Mouse (Mus musculus) embryonic facial prominence, embryonic 15.5 days (tissue): ENCODE measurements around the gene Vipr1. TPM values are rescaled to one million over a fixed set of nuclear protein-coding genes. Genes with fewer than 3 reads are reported as not detected.
A peak's percentile ranks its signal among the peaks of the same experiment; 100 is the strongest.

ENCODE experiments used
- ATAC-seq: fragments of 200-750 bp; cut with Nextera tagmentation; 2 replicates; pipeline ENCODE4 v1.8.0; 2017; ENCODE audit warnings: low read depth, moderate TSS enrichment; ENCODE audit not compliant: insufficient number of reproducible peaks, low FRiP score, low TSS enrichment
- H3K27ac ChIP-seq: fragments of 300-500 bp; sonication (generic); replicated peaks from 2 replicates; pipeline ENCODE4 v1.5.1; 2015; ENCODE audit warnings: mild to moderate bottlenecking, inconsistent platforms
- H3K27me3 ChIP-seq: fragments of 300-500 bp; sonication (generic); 2 replicates; pipeline ENCODE4 v1.6.1; 2015; ENCODE audit warnings: inconsistent platforms
- H3K36me3 ChIP-seq: fragments of 300-500 bp; sonication (generic); 2 replicates; pipeline ENCODE4 v1.6.1; 2015; ENCODE audit warnings: mild to moderate bottlenecking, inconsistent platforms
- H3K4me1 ChIP-seq: fragments of 300-500 bp; sonication (generic); 2 replicates; pipeline ENCODE4 v1.6.1; 2015; ENCODE audit warnings: inconsistent platforms
- H3K4me2 ChIP-seq: fragments of 300-500 bp; sonication (generic); replicated peaks from 2 replicates; pipeline ENCODE4 v1.6.1; 2015; ENCODE audit warnings: mild to moderate bottlenecking, inconsistent platforms
- H3K4me3 ChIP-seq: fragments of 300-500 bp; sonication (generic); replicated peaks from 2 replicates; pipeline ENCODE4 v1.5.1; 2015; ENCODE audit warnings: mild to moderate bottlenecking, inconsistent platforms
- H3K9ac ChIP-seq: fragments of 300-500 bp; sonication (generic); 2 replicates; pipeline ENCODE4 v1.6.1; 2015; ENCODE audit warnings: inconsistent platforms
- H3K9me3 ChIP-seq: fragments of 300-500 bp; sonication (generic); replicated peaks from 2 replicates; pipeline ENCODE4 v1.6.1; 2016; ENCODE audit warnings: inconsistent platforms
- WGBS: fragments of 180-500 bp; shearing (Covaris S2); methylation state at CpG from one replicate; pipeline ENCODE4 v1.1.7; 2015; 5-methylcytosine and 5-hydroxymethylcytosine counted together
- polyA plus RNA-seq: library from polyadenylated mRNA; unstranded; fragments of >200 nt; fragmentation: Nextera tagmentation; extraction: Ambion mirVana; gene quantifications from 2 replicates; pipeline ENCODE4 v1.2.1, GENCODE M21; 2015

Gene Vipr1
- polyA plus RNA-seq, 1 experiment from 2014 or later: 0.63 TPM

GRCm38 (mm10) chr9:121679549-121679948, 37.0 kb downstream of the Vipr1 start:
- no peak overlapping the region for H3K4me3 ChIP-seq
- H3K27me3 ChIP-seq: no peaks in the 10 kb centered on the region
- H3K9ac ChIP-seq: no peak overlapping the region
- WGBS: 13% methylated on average over 6 of the region's 6 CpGs
- H3K27ac ChIP-seq: no peak overlapping the region
- peak; percentile 64; the same call in 1 of the 2 replicates for ATAC-seq
- H3K4me1 ChIP-seq: no peaks in the 10 kb centered on the region
- no peak overlapping the region for H3K4me2 ChIP-seq
- no peaks in the 10 kb centered on the region for H3K9me3 ChIP-seq
- H3K36me3 ChIP-seq: peaks cover 15% of the 10 kb centered on the region; the same call in 1 of the 2 replicates

GRCm38 (mm10) chr9:121681191-121681590, 38.7 kb downstream of the Vipr1 start:
- WGBS: 68% methylated on average over 8 of the region's 8 CpGs
- Histone ChIP-seq H3K9ac (no peak overlapping the region), H3K36me3 (peaks cover 28% of the 10 kb centered on the region), H3K9me3 (no peaks in the 10 kb centered on the region), H3K4me3 (no peak overlapping the region), H3K27ac (no peak overlapping the region), H3K27me3 (no peaks in the 10 kb centered on the region), H3K4me1 (no peaks in the 10 kb centered on the region), H3K4me2 (no peak overlapping the region)
- ATAC-seq: no peak

DNA sequence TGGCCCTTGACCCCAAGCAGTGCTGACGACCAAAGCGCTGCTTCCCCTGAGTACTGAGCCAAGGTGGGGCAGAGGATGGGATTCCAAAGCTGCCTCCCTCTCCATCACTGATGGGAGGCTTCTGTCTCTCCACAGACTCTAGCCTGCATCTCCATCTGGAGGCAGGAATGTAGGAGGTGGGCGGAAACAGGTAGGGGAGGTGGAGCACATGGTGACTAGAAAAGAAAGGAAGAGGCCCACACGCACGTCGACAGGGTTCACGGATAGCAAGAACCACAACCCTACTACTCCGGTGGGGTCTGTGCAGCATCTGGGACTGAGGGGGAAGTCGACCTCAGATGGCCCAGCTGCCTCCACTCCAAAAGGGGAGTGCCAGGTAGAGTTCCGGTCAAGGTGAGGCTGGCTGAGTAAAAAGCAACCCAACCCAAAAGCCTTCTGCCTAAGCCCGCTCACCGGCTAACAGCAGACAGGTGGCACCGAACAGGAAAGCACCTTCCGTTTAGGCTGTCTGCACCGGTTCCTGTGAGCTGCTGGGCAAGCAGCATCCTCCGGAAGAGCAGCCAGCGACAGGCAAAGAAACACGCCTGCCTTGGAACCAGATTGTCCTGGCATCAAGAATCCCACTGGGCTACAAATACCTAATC, 39.6 kb downstream of the Vipr1 start:
- H3K4me1 ChIP-seq: no peaks in the 10 kb centered on the region
- H3K27ac ChIP-seq: no peak overlapping the region
- H3K36me3 ChIP-seq: peaks cover 28% of the 10 kb centered on the region
- H3K9ac ChIP-seq: no peak overlapping the region
- no peaks in the 10 kb centered on the region for H3K27me3 ChIP-seq
- H3K9me3 ChIP-seq: no peaks in the 10 kb centered on the region
- 69% methylated on average over 18 of the region's 18 CpGs for WGBS
- no peak for ATAC-seq
- no peak overlapping the region for H3K4me2 ChIP-seq
- H3K4me3 ChIP-seq: no peak overlapping the region

- Histone ChIP-seq H3K4me1 (no peaks in the 10 kb centered on the region), H3K27ac (no peak overlapping the region), H3K4me3 (no peak overlapping the region), H3K9me3 (no peaks in the 10 kb centered on the region), H3K9ac (no peak overlapping the region), H3K27me3 (no peaks in the 10 kb centered on the region), H3K4me2 (no peak overlapping the region), H3K36me3 (peaks cover 39% of the 10 kb centered on the region)
- ATAC-seq: no peak
- WGBS: 78% methylated on average over 7 of the region's 7 CpGs
Measured at GRCm38 (mm10) chr9:121684702-121685101, 42.2 kb downstream of the Vipr1 start.

DNA sequence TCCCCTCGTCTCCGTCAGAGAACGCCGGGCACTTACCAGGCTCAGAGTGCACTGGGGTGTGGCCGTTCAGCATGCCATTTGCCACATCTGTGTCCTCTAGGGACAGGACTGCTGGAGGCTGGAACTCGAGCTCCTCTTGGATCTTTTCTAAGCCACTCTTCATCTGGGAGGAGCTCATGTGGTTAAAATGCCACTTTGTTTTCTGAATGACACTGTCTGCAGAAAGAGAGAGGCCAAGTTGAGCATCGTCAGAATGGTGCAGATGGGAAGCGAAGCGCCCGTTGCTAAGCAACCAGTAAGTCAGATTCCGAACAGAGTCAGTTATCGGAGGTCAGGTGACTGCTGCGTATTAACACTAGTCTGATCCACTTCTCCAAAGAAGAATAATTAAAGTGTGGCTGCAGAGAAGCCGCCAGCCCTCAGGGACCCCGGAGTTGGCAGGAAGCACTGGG, 47.7 kb downstream of the Vipr1 start:
- peaks cover 6% of the 10 kb centered on the region; the same call in 1 of the 2 replicates for H3K4me1 ChIP-seq
- peak; percentile 41; the same call in 1 of the 2 replicates for ATAC-seq
- no peak overlapping the region for H3K27ac ChIP-seq
- peaks cover 42% of the 10 kb centered on the region for H3K36me3 ChIP-seq
- H3K4me2 ChIP-seq: no peak overlapping the region
- no peak overlapping the region for H3K4me3 ChIP-seq
- H3K9me3 ChIP-seq: no peaks in the 10 kb centered on the region
- H3K9ac ChIP-seq: no peak overlapping the region
- WGBS: 49% methylated on average over 15 of the region's 15 CpGs
- H3K27me3 ChIP-seq: no peaks in the 10 kb centered on the region

DNA sequence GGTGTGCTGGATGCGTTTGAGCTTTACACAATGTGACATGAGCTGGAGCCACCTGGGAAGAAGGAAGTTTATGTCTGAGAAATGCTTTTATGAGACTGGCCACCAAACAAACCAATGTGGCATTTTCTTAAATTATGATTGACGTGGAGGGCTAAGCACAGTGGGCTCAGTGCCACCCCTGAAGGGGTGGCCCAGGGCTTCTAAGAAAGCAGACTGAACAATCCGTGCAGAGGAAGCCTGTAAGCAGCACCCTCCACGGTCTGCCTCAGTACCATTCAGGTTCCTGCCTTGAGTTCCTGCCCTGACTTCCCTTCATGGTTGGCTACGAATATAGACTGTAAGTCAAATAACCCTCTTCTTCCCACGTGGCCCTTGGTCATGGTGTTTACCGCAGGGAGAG, 48.2 kb downstream of the Vipr1 start:
- H3K4me2 ChIP-seq: no peak overlapping the region
- H3K27me3 ChIP-seq: no peaks in the 10 kb centered on the region
- no peak for ATAC-seq
- H3K27ac ChIP-seq: 0 out of 2 replicates have a peak overlapping the region, but pooled peaks have one; percentile 39
- H3K9ac ChIP-seq: no peak overlapping the region
- 78% methylated on average over 7 of the region's 7 CpGs for WGBS
- no peak overlapping the region for H3K4me3 ChIP-seq
- H3K4me1 ChIP-seq: peaks cover 6% of the 10 kb centered on the region; the same call in 1 of the 2 replicates
- peaks cover 41% of the 10 kb centered on the region for H3K36me3 ChIP-seq
- no peaks in the 10 kb centered on the region for H3K9me3 ChIP-seq

DNA sequence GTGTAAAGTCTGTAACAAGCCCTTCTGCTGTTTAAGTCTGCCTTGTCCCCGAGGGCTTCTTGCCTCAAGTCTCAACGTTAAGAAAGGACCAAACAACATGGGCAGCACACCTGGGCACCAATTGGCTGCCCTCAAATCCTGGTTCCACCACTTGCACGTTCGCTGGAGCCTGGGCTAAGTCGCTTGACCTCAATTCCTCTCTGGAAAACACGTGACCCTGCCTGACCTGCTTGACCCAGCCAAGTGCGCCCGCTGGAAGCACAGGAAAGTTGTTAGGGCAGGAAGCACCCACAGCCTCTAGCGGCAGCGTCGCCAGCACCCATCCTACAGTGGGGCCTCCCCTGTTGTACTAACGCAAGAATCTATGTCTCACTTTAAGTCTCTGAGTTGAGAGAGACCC, 52.2 kb downstream of the Vipr1 start:
- peaks cover 37% of the 10 kb centered on the region for H3K36me3 ChIP-seq

DNA sequence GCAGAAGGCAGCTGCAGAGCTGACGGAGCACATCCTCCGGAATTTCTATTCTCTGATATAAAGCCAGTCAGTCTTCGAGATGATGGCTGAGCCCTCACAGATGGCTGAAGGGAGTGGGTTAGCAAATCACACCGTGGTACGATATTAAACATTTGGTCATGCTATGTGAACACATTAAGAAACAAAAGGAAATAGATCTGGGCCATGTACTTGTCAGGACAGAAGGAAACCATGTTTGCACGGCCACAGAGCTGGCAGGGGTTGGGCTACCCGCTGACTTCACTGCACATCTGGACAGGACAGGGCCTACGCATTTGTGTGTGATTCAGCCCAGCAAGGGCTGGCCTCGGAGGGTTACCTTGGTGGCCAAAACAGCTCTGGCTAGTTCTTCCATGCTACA, 54.1 kb downstream of the Vipr1 start:
- no peak overlapping the region for H3K27ac ChIP-seq
- H3K4me2 ChIP-seq: no peak overlapping the region
- H3K9me3 ChIP-seq: no peaks in the 10 kb centered on the region
- WGBS: 83% methylated on average over 9 of the region's 9 CpGs
- H3K4me1 ChIP-seq: no peaks in the 10 kb centered on the region
- no peak overlapping the region for H3K9ac ChIP-seq
- peaks cover 34% of the 10 kb centered on the region for H3K36me3 ChIP-seq
- no peak overlapping the region for H3K4me3 ChIP-seq
- ATAC-seq: peak; percentile 19; the same call in 1 of the 2 replicates
- no peaks in the 10 kb centered on the region for H3K27me3 ChIP-seq

More for the DNA sequence above, 52.2 kb downstream of the Vipr1 start:
- no peaks in the 10 kb centered on the region for H3K27me3 ChIP-seq
- no peak for ATAC-seq
- peaks cover 6% of the 10 kb centered on the region; the same call in 1 of the 2 replicates for H3K4me1 ChIP-seq
- no peak overlapping the region for H3K4me3 ChIP-seq
- no peak overlapping the region for H3K27ac ChIP-seq
- no peak overlapping the region for H3K4me2 ChIP-seq
- 74% methylated on average over 12 of the region's 12 CpGs for WGBS
- H3K9me3 ChIP-seq: no peaks in the 10 kb centered on the region
- H3K9ac ChIP-seq: no peak overlapping the region

DNA sequence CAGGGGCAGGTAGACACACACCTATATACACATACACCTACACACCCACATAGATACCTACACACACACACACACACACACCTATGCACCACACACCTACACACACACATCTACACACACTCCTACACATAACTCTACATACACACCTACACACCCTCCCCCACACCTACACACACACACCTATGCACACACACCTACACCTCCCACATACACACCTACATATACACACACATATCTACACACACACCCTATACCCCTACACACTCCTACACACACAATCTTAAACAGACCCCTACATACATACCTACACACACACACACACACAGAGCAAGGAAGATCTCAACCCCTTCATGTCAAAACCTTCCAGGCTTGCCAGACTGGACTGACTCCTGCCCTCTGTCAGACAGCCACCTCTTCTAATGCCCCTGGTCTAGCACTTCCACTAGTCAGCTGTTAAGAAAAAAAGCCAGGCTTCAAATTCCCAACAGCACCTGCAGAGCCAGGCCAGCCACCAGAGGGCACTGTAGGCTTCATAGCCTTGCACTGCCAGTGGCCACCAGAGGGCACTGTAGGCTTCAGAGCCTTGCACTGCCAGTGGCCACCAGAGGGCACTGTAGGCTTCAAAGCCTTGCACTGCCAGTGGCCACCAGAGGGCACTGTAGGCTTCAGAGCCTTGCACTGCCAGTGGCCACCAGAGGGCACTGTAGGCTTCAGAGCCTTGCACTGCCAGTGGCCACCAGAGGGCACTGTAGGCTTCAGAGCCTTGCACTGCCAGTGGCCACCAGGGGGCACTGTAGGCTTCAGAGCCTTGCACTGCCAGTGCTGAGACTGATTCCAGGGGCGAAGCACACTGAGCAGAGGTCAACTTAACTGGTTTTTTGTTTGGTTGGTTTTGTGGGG, 54.9 kb downstream of the Vipr1 start:
- H3K9ac ChIP-seq: no peak overlapping the region
- peak; percentile 57; the same call in 1 of the 2 replicates for ATAC-seq
- H3K36me3 ChIP-seq: peaks cover 32% of the 10 kb centered on the region
- H3K27ac ChIP-seq: no peak overlapping the region
- H3K4me1 ChIP-seq: no peaks in the 10 kb centered on the region
- 100% methylated on average over 1 of the region's 1 CpGs for WGBS
- H3K9me3 ChIP-seq: no peaks in the 10 kb centered on the region
- H3K27me3 ChIP-seq: no peaks in the 10 kb centered on the region
- no peak overlapping the region for H3K4me3 ChIP-seq
- H3K4me2 ChIP-seq: no peak overlapping the region

- Histone ChIP-seq H3K4me2 (peak overlapping the region; percentile 90), H3K36me3 (no peaks in the 10 kb centered on the region), H3K27ac (no peak overlapping the region; the same call in 1 of the 2 replicates), H3K4me1 (peaks cover 22% of the 10 kb centered on the region), H3K4me3 (peak overlapping the region; percentile 83), H3K9me3 (no peaks in the 10 kb centered on the region), H3K27me3 (no peaks in the 10 kb centered on the region), H3K9ac (peak overlapping the region; percentile 60; the same call in 1 of the 2 replicates)
- WGBS: 31% methylated on average over 11 of the region's 11 CpGs
- no peak for ATAC-seq
Measured at GRCm38 (mm10) chr9:121704261-121704645, 61.7 kb downstream of the Vipr1 start.
